Mouse (Mus musculus) CH12F3 (cell line): ENCODE results near the gene Zkscan6.

Experiments
- in situ Hi-C: fragments of 300-500 bp; cut with MboI; formaldehyde crosslinking; loops from 2 replicates; pipeline ENCODE4 v1.14.3; 2020; ENCODE audit warnings: low sequenced_read_pairs

Zkscan6 gene

DNA sequence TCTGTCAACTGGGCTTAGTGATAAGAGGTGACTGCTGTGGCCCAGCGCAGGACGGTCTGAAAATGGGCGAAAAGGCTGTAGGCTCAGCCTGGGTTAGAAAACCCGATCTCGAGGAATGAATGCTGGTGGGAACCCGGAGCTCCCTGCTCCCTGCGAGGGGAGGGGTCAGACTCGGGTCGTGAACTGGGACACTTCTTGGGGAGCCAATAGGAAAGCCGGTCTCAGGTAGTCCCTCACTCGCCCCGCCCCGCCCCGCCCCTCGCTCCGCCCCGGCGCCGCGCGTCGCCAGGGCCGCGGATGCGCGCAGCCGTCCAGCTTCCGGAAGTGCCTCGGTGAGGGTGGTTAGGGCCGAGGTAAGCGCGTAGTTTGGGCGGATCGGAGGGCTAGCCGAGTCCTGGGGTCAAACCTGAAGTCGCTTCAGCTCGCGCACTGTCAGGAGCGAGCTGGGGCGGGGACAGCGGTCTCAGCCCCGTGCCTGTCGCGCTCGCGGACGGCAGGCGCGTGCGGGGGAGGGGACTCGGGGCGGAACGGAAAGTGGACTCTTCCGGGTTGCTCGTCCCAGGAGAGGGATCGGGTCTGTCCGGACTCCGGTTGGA is at the start of gene Zkscan6:
Gene Zkscan6 (plus strand): TSS at position 267 of the 596 bp plus-strand sequence.
- in situ Hi-C loops: no loop called here

- in situ Hi-C loops: no loop called here
These were observed 47.6 kb upstream of the Zkscan6 start for GRCm38 (mm10) chr11:65759350-65759749.

GRCm38 (mm10) chr11:65760912-65761311 is 46.1 kb upstream of the Zkscan6 start:
- in situ Hi-C loops: no loop called here

DNA sequence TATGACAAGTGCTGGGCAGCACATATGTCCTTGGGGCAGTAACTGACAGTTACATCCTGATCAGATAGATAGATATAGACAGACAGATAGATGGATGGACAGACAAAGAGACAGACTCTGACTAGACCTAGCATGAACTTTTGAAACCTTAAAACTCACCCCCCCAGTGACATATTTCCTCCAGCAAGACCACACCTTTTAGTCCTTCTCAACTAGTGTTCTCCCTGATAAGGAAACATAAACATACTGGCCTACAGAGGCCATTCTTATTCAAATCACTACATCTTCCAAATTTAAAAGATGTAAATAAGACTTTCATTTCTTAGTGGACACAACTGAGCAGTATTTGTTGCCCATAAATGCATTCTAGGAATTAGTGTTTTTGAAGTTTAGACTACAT is 38.5 kb upstream of the Zkscan6 start:
- in situ Hi-C loops: no loop called here

- in situ Hi-C loops: no loop called here
These were observed 37.0 kb upstream of the Zkscan6 start for GRCm38 (mm10) chr11:65769990-65770389.

GRCm38 (mm10) chr11:65771546-65771945 is 35.4 kb upstream of the Zkscan6 start:
- in situ Hi-C loops: no loop called here

DNA sequence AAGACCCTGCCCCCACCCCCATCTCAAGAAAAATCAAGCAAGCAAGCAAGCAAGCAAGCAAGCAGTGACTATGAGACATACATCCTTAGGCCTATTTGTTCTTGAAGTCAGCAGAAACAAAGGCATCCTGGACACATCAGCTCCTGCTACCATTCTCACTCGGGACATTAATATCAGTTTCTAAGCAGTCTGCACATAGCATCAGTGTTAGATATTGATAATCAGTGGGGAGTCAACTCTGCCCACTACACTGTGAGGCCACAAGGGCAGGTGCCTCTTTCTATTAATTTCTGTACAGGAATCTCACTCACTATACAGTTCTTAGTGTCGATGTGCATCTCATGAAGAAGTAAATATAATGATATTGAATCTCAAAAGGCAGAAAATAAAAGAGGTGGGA is 33.4 kb upstream of the Zkscan6 start:
- in situ Hi-C loops: no loop called here

DNA sequence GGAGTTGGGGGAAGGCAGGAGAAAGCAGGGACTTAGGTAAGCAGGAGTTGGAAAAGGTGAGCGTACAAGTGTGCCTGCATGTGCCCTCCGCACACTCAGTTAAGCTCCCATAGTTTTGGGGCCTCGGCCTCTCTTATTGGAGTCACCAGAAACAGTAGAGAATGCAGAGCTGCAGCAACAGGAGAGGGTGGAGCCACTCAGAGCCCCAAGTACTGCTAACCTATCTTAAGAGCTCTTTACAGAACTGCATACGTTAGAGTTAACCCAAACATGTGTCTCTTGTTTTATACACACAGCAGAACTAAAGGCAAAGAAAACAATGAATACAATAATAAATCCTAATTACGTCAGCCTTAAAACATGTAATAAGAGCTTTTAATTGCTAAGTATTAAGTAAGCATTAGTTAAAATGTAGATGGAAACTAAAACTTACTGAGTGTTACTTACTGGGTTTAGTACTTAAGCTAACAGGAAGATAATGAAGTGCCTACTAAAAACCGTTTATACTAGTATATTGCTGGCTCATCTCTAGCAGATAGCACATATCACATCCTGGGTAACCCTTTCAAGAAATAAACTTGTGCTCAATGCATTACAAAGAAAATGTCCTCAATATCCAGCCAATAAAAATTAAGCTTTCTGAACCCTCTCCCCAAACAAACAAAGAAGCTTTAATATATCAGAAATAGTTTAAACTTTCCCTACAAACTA is 32.9 kb upstream of the Zkscan6 start:
- in situ Hi-C loops: no loop called here

DNA sequence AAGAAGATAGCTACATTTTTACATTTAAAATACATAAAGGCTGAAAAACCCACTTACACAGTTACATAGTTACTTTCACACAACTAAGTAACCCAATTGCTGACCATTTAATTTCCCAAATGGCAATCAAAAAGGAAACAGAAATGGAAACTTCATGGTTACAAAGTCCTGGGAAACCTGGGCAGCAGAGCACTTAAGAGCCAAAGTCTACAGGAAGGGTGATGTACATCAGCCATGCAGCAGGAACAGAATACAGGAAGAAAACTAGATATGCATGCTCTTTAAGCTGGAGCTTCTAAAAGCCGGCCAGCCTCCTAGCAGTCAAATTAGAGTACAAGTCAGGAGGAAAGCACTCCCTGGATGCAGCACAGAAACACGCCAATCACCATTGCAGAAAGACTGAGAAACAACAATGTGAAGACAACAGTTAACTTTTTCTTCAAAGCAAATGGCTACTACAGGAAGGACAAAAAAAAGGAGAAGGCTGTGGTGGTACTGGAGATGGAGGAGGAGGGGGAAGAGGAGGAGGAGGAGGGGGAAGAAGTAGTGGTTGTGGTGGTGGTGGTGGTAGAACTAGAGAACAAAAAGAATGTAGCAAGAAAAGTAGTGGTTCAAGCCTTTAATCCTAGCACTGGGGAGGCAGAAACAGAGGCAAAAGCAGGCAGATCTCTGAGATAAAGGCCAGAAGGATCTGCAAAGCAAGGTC is 29.9 kb upstream of the Zkscan6 start:
- in situ Hi-C loops: no loop called here

DNA sequence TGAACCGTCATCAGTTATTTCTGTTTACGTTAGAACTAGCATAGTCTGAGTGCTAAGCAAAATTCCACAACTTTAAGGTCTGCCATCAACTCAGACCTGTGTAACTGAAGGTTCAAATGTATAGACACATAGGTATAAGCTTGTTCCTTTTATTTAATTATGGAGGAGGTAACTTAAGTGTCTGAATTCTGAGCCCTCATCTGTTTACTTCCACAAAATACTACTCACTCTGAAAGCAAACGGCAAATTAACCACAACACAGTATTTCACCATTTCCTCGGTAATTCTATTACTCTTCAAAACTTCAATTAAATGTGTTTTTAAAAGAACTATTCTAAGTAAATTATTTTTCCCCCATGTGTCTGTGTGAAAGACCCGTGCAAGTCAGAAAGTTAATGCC is 29.2 kb upstream of the Zkscan6 start:
- in situ Hi-C loops: no loop called here

- in situ Hi-C loops: no loop called here
These were observed 27.9 kb upstream of the Zkscan6 start for GRCm38 (mm10) chr11:65779066-65779465.

DNA sequence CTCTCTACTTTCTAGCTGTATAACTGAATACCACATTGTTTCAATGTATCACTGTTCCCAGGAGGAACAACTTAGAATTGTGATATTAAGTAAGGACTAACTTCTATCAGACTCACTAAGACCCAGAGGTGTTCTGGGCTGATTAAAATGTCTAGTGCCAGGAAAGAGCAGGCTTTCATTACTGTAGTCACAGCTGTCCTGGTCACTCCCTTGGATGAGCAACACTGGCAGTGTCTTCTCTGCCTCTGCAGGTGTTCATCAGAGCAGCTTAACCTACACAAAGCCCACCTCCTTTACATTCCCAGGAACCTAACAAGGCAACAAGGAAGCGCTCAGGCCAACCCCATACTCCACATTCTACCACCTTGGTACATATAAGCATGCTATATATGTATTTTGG is 27.4 kb upstream of the Zkscan6 start:
- in situ Hi-C loops: no loop called here

DNA sequence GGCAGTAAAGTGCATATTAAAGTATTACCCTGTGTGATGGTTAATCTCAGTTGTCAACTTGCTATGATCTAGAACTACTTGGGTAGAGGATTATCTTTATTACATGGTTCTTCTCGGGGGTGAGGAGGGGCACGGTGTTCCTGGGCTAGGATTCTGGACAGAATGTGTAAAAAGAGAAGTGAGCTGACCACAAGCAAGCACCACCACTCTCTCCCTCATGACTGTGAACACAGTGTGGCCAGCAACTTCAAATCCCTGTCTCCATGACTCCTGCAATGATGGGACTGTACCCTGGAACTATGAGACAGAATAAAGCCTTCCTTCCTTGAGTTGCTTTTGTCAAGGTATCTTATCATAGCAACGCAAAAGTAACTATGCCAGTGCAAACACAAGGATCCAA is 25.4 kb upstream of the Zkscan6 start:
- in situ Hi-C loops: no loop called here

DNA sequence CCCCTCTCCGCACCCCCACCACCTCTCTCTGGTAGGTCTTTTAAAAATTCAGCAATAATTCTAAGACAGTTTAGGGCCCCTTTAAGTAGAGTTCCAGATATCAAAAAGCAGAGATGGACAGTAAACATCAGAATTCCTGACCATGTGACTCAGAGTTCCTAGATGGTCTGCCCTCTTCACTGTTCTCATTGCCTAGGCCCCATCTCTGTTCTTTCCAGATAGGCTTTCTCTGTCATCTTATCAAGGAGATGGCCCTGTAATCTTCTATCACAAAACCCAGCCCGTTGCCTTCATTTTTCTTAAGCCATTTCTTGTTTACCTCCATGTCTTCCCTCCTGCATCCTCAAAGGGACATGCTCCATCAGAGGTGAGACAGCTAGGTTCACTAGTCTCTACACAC is 20.8 kb upstream of the Zkscan6 start:
- in situ Hi-C loops: no loop called here

GRCm38 (mm10) chr11:65787421-65788151 is 19.4 kb upstream of the Zkscan6 start:
- in situ Hi-C loops: no loop called here

DNA sequence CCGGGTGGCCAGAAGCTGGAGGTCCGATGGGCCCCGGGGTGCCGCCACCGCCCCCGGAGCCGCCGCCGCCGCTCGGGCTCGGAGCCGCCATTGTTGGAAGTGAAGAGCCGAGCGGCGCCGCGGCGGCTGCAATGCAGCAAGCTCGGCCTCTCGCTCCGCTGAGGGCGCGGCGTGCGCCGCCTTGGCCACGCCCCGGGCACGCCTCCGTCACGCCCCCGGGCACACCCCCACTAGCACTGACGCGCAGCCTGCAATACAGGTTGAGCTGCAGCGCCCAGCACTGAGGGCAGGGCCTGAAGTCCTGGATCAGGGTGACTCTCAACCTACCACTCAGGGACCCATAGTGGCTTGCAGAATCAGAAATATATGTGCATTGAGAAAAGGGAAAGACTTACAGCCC is 18.8 kb upstream of the Zkscan6 start, which contains the start of gene Map2k4:
Gene Map2k4 (minus strand): TSS at position 144 of the 400 bp plus-strand sequence.
- in situ Hi-C loops: no loop called here

DNA sequence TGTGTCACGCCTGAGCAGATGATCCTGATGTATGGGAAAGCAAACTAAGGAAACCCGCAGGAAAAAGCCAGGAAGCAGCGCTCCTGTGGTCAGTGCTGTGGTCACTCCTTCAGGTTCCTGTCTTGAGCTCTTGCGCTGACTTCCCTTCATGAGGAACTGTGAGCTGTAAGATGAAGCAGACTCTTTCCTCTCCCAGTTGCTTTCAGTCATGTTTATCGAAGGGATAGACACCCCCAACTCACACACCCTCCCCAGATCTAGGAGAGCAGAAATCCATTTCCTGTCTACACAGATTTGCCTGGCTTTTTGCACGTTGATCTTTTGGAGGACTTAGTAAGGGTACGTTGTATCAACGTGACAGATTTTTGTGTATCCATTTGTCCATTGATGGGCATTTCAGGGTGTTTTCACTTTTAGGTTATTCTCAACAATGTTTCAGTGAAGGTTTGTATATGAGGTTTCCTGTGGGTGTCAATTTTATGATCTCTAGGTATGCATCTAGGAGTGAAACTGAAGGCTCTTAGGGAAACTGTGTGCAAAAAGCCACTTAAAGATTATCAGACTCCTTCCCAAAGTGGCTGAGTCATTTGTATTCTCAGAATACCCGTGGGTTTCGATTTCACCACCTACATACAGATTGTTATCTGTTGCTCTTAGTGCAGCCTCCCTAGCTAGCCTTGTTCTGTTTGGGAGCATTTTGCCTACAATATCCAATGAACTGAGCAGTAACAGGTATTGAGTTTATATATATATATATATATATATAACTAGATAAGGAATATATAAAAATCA is 12.4 kb upstream of the Zkscan6 start:
- in situ Hi-C loops: no loop called here

DNA sequence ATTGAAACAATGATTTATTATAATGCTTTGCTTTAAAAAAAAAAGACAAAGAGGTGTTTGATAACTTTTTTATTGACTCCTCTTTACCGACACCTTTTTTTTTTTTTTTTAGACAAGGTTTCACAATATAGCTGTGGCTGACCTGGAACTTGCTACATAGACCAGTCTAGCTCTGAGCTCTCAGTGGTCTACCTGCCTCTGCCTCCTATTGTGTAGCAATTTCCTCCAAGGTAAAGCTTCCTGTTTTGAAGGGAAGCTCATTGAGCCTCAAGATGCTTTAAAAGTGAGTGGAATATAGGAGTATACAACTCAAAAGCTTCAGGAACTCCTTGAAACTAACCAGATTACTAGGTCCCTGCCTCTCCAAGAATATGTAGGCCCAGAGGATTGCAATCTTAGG is 11.1 kb upstream of the Zkscan6 start:
- in situ Hi-C loops: no loop called here

DNA sequence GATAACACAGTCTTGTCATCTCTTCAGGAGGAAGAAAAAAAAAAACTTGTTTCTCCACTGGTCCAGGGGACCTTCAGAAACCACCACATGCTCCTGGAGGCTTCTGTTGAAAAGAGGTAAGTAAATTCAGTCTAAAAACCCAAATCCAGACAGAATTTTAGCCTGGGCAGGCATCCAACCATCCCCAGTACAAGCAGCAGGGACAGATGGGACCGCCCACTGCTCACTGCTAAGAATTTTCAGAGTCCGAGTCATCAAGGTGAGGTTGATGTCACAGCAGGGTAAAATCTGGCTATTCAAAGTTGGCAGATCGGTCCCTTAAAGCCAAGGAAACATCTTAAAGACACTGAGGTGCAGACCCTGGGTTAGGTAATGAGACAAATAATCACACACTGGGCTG is 5.1 kb upstream of the Zkscan6 start:
- in situ Hi-C loops: no loop called here

DNA sequence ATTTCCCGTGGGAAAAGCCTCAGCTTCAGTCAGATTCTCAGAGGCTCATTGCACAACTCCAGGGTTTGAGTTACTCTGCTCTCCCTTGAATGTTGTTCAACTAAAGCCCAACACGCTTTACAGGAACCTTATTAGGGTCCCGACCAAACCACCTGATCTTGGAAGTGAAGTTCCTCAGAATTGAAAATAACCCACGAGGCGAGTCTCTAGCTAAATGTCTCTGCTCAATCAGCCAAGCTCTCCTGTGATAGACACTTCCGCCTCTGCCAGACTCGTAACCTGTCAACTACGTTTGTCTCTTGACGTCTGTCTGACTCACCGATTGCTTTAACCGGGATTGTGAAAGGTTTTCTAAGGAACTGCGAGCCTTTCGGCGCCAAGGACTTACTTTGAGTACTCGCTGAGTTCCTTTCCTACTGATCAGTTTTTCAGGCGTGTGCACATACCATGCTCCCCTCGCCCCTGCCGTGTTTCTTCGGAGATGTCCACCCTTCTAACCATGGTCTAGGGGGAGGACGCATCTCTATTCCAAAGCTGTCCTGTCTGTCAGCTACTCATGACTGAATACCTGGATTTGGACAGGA is 562 bp upstream of the Zkscan6 start:
- in situ Hi-C loops: no loop called here
